Mouse (Mus musculus): ENCODE data around the gene Tmem184a. TPM values are rescaled to one million over a fixed set of nuclear protein-coding genes. Genes with fewer than 3 reads are reported as not detected.

Tmem184a gene
- not detected for polyA plus RNA-seq (2014; fragmentation: Illumina TruSeq; extraction: RNeasy Lipid Tissue Mini Kit (QIAGEN cat#74804); ENCODE audit: low read depth, low replicate concordance)

GRCm38 (mm10) chr5:139819538-139820181 lies at the start of gene Tmem184a:
Gene Tmem184a, minus strand, starts transcription at chr5:139819917.

GRCm38 (mm10) chr5:139826357-139827055 lies 6.8 kb upstream of the Tmem184a start, which contains the start of the genes Gm26938 and Psmg3:
Gene Gm26938, minus strand, starts transcription at chr5:139826407.
Gene Psmg3, minus strand, starts transcription at chr5:139826885.

DNA sequence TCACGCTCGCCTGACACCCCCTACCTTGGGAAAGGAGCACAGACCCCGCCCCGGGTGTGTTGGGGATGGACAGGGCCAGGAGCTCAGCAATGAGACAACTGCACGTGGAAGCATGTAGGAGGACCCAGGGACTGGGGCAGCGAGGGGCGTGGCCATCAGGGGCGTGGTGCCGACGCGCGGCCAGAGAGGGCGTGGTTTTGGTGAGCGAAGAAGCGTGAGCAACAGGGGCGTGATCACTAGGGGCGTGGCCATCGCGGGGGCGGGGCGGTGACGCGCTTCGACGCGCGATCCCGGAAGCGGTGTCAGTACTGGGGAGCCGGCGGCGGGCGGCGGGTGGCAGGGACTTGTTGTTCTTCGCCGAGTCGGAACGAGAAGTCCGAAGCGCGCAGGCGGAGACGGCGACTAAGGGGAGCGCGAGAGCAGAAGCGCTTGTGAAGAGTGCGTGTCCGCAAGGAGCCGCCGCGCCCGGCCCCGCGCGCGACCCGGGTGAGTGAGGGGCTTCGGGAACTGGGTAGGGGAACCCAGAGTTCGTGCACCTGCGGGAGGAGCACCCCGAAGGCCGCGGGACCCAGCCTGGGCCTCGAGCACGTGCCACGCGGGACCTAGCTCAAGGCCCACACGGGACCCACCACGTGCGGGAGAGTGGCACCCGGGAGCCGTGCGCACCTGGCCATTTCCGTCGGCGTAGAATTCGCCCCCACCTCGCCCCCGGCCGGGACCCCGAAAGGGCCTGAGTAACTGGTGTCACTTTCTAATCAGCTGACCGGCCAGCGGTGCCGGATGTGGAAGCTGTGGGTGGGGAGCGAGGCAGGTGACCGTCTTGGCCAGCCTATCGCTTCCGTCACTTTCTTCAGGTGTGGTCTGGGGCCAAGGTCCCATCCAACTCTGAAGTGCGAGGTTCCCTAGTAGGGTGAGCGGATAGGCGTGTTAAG lies 28.2 kb downstream of the Tmem184a start, which contains the start of gene Mafk:
Gene Mafk, plus strand, starts transcription at position 287 of the 932 bp plus-strand sequence.

DNA sequence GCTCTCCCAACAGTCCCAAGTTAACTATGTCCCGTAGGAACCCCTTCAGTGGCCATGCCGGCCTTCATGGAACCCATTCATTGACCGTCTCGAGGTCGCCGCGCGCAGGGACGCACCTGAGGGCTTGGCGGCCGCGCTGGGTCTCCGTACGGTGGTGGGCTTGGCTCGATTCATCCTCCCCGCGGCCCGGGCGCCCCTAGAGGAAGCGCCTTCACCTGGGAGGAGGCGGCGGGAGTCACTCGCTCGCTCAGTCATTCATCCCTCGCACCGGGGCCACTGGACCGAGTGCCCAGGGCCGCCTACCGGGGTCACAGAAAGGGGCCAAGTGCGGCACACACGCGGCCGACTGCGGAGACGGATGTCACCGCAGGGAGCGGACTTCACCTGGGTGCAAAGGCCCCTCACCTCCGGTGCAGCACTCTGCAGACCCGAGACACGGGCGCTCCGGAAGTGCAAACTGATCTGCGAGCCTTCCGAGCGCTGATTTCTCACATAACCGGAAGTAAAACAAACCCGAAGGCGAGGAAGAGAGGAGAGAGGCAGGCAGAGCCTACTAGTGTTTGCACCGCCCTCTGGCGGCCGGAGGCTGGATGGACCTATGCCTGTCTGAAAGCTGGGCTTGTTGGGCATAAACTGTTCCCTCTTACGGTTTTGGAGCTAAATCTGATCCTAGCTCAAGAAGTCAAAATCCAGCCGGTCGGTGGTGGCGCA lies 44.3 kb downstream of the Tmem184a start, which contains the start of gene Ints1:
Gene Ints1, minus strand, starts transcription at position 459 of the 711 bp plus-strand sequence.

Other genes starting within 250 kb of the Tmem184a start
- 1.6 TPM for gene Micall2, start 83.6 kb downstream of the Tmem184a start, polyA plus RNA-seq (2014; fragmentation: Illumina TruSeq; extraction: RNeasy Lipid Tissue Mini Kit (QIAGEN cat#74804); ENCODE audit: low read depth, low replicate concordance)
- 24.2 TPM for gene Ints1, start 44.2 kb downstream of the Tmem184a start, polyA plus RNA-seq (2014; fragmentation: Illumina TruSeq; extraction: RNeasy Lipid Tissue Mini Kit (QIAGEN cat#74804); ENCODE audit: low read depth, low replicate concordance)
- 30.0 TPM for gene Mafk, start 28.4 kb downstream of the Tmem184a start, polyA plus RNA-seq (2014; fragmentation: Illumina TruSeq; extraction: RNeasy Lipid Tissue Mini Kit (QIAGEN cat#74804); ENCODE audit: low read depth, low replicate concordance)
- not detected for gene Gm26938, start 6.5 kb upstream of the Tmem184a start, polyA plus RNA-seq (2014; fragmentation: Illumina TruSeq; extraction: RNeasy Lipid Tissue Mini Kit (QIAGEN cat#74804); ENCODE audit: low read depth, low replicate concordance)
- 13.1 TPM for gene Psmg3, start 7.0 kb upstream of the Tmem184a start, polyA plus RNA-seq (2014; fragmentation: Illumina TruSeq; extraction: RNeasy Lipid Tissue Mini Kit (QIAGEN cat#74804); ENCODE audit: low read depth, low replicate concordance)
- gene Elfn1, start 88.0 kb upstream of the Tmem184a start, polyA plus RNA-seq (2014; fragmentation: Illumina TruSeq; extraction: RNeasy Lipid Tissue Mini Kit (QIAGEN cat#74804); ENCODE audit: low read depth, low replicate concordance): 0.18 TPM